ENCODE assay signal across 17 mouse cellular contexts in genomic region chr12:41834646-41835045, GRCm38 (mm10).
"Had no signal": no experiment of that assay in that cellular context is flagged by ENCODE, and none has a peak within 500 bp of the region (broad histone marks: within the 10 kb centered on the region; RNA-seq: fewer than 3 reads in every experiment).

No protein-coding gene starts in this region.

- DNase-seq: left cerebral cortex, postnatal 4 days; liver; liver, embryonic 13.5 days; liver, postnatal 0 days; lung, adult 18-20 months; lung, adult 2 months; lung, embryonic 14.5 days; lung, postnatal 10 days; lung, postnatal 14 days; lung, postnatal 36 days; lung, postnatal 4 days; midbrain, embryonic 14.5 days had no signal

- ATAC-seq: liver, embryonic 12.5 days; liver, postnatal 0 days; lung, postnatal 0 days; midbrain, embryonic 13.5 days; midbrain, embryonic 15.5 days; midbrain, embryonic 16.5 days had no signal
